Mouse (Mus musculus) kidney, adult 8-10 months (tissue): ENCODE measurements around the gene Zfp938.

Experiments
- DNase-seq, 2 experiments: peaks; one replicate each; pipeline ENCODE4 v3.0.0; 2022

The Zfp938 gene

GRCm38 (mm10) chr10:82240742-82241400 is at the start of gene Zfp938:
TSS of gene Zfp938 (minus strand) at chr10:82241280.
- DNase-seq: peak; percentile 84 to 85

GRCm38 (mm10) chr10:82257331-82257730 is 16.3 kb upstream of the Zfp938 start:
- no peak for DNase-seq

- no peak for DNase-seq
These were observed 3.9 kb upstream of the Zfp938 start for GRCm38 (mm10) chr10:82245021-82245420.

GRCm38 (mm10) chr10:82241401-82241788 is 315 bp upstream of the Zfp938 start:
- DNase-seq: no peak

GRCm38 (mm10) chr10:82178257-82179064 is 62.6 kb downstream of the Zfp938 start:
- DNase-seq: peak; percentile 81 to 84
